Mouse (Mus musculus): ENCODE data around the gene Coro2b. TPM values are rescaled to one million over a fixed set of nuclear protein-coding genes. Genes with fewer than 3 reads are reported as not detected.

The Coro2b gene
- total and polyA plus RNA-seq, 2 experiments from 2014 or later: 31.6 to 53.2 TPM

GRCm38 (mm10) chr9:62540736-62541135 lies 3.9 kb upstream of the Coro2b start:
- Histone ChIP-seq H3K27me3 (ENCODE audit: insufficient read depth, low read length) (no peaks in the 10 kb centered on the region), H3K9ac (peak overlapping the region; percentile 22; the same call in 1 of the 2 replicates), H3K4me1 (ENCODE audit: insufficient read depth) (peaks cover 44% of the 10 kb centered on the region), H3K4me2 (ENCODE audit: low read depth) (peak overlapping the region; percentile 24; the same call in 1 of the 2 replicates), H3K36me3 (ENCODE audit: insufficient read depth) (no peaks in the 10 kb centered on the region), H3K9me3 (ENCODE audit: low read length) (no peaks in the 10 kb centered on the region), H3K27ac (ENCODE audit: low read depth, low read length) (peak overlapping the region; percentile 94), H3K4me3 (ENCODE audit: low read depth, low read length) (no peak overlapping the region)
- peak; percentile 93 for DNase-seq
- TF ChIP-seq CTCF (IDR thresholded peaks at IDR 0.05; ENCODE audit: low read depth): no peak
- 15% methylated on average over 10 of the region's 10 CpGs for WGBS
- peak; percentile 60 for ATAC-seq

GRCm38 (mm10) chr9:62540166-62540565 lies 3.3 kb upstream of the Coro2b start:
- Histone ChIP-seq H3K4me2 (ENCODE audit: low read depth) (peak overlapping the region; percentile 24; the same call in 1 of the 2 replicates), H3K4me1 (ENCODE audit: insufficient read depth) (peaks cover 49% of the 10 kb centered on the region), H3K9me3 (ENCODE audit: low read length) (no peaks in the 10 kb centered on the region), H3K27ac (ENCODE audit: low read depth, low read length) (peak overlapping the region; percentile 94), H3K4me3 (ENCODE audit: low read depth, low read length) (no peak overlapping the region), H3K36me3 (ENCODE audit: insufficient read depth) (no peaks in the 10 kb centered on the region), H3K9ac (no peak overlapping the region), H3K27me3 (ENCODE audit: insufficient read depth, low read length) (no peaks in the 10 kb centered on the region)
- WGBS: 74% methylated on average over 9 of the region's 9 CpGs
- ATAC-seq (no peak), DNase-seq (no peak)
- TF ChIP-seq CTCF (IDR thresholded peaks at IDR 0.05; ENCODE audit: low read depth): no peak

- Histone ChIP-seq H3K36me3 (ENCODE audit: insufficient read depth) (no peaks in the 10 kb centered on the region), H3K9ac (no peak overlapping the region), H3K27me3 (ENCODE audit: insufficient read depth, low read length) (no peaks in the 10 kb centered on the region), H3K4me2 (ENCODE audit: low read depth) (no peak overlapping the region), H3K27ac (ENCODE audit: low read depth, low read length) (peak overlapping the region; percentile 94; the same call in 1 of the 2 replicates), H3K4me1 (ENCODE audit: insufficient read depth) (peaks cover 49% of the 10 kb centered on the region), H3K9me3 (ENCODE audit: low read length) (no peaks in the 10 kb centered on the region), H3K4me3 (ENCODE audit: low read depth, low read length) (no peak overlapping the region)
- DNase-seq: no peak
- 57% methylated on average over 9 of the region's 9 CpGs for whole genome bisulfite sequencing
- no peak for ATAC-seq
- TF ChIP-seq CTCF (IDR thresholded peaks at IDR 0.05; ENCODE audit: low read depth): peak; percentile 44; the same call in 1 of the 2 replicates
Measured at GRCm38 (mm10) chr9:62539251-62539711, 2.4 kb upstream of the Coro2b start.

- Histone ChIP-seq H3K36me3 (ENCODE audit: insufficient read depth) (no peaks in the 10 kb centered on the region), H3K4me2 (ENCODE audit: low read depth) (0 out of 2 replicates have a peak overlapping the region, but pooled peaks have one; percentile 93), H3K4me1 (ENCODE audit: insufficient read depth) (peaks cover 56% of the 10 kb centered on the region), H3K27me3 (ENCODE audit: insufficient read depth, low read length) (no peaks in the 10 kb centered on the region), H3K9ac (no peak overlapping the region), H3K4me3 (ENCODE audit: low read depth, low read length) (no peak overlapping the region), H3K27ac (ENCODE audit: low read depth, low read length) (no peak overlapping the region; the same call in 1 of the 2 replicates), H3K9me3 (ENCODE audit: low read length) (no peaks in the 10 kb centered on the region)
- ATAC-seq (no peak), DNase-seq (no peak)
- WGBS: 69% methylated on average over 6 of the region's 6 CpGs
- no peak for TF ChIP-seq CTCF (IDR thresholded peaks at IDR 0.05; ENCODE audit: low read depth)
Measured at GRCm38 (mm10) chr9:62537941-62538340, 1.1 kb upstream of the Coro2b start.

- 7% methylated on average over 29 of the region's 29 CpGs for WGBS
Measured at GRCm38 (mm10) chr9:62536119-62536654, 657 bp downstream of the Coro2b start.

GRCm38 (mm10) chr9:62535566-62535965 lies 1.3 kb downstream of the Coro2b start:
- H3K27ac ChIP-seq (ENCODE audit: low read depth, low read length): peak overlapping the region; percentile 99
- H3K36me3 ChIP-seq (ENCODE audit: insufficient read depth): no peaks in the 10 kb centered on the region
- no peak for DNase-seq
- H3K27me3 ChIP-seq (ENCODE audit: insufficient read depth, low read length): no peaks in the 10 kb centered on the region
- peak overlapping the region; percentile 72 for H3K4me3 ChIP-seq (ENCODE audit: low read depth, low read length)
- H3K4me1 ChIP-seq (ENCODE audit: insufficient read depth): peaks cover 57% of the 10 kb centered on the region
- TF ChIP-seq CTCF (IDR thresholded peaks at IDR 0.05; ENCODE audit: low read depth): no peak
- 53% methylated on average over 8 of the region's 8 CpGs for WGBS
- no peaks in the 10 kb centered on the region for H3K9me3 ChIP-seq (ENCODE audit: low read length)
- ATAC-seq: no peak
- H3K9ac ChIP-seq: peak overlapping the region; percentile 98
- peak overlapping the region; percentile 93 for H3K4me2 ChIP-seq (ENCODE audit: low read depth)

More at GRCm38 (mm10) chr9:62536119-62536654, 657 bp downstream of the Coro2b start:
- Histone ChIP-seq H3K27ac (ENCODE audit: low read depth, low read length) (peak overlapping the region; percentile 99), H3K9ac (peak overlapping the region; percentile 98), H3K4me3 (ENCODE audit: low read depth, low read length) (peak overlapping the region; percentile 72), H3K27me3 (ENCODE audit: insufficient read depth, low read length) (no peaks in the 10 kb centered on the region), H3K4me2 (ENCODE audit: low read depth) (peak overlapping the region; percentile 93), H3K9me3 (ENCODE audit: low read length) (no peaks in the 10 kb centered on the region), H3K4me1 (ENCODE audit: insufficient read depth) (peaks cover 62% of the 10 kb centered on the region), H3K36me3 (ENCODE audit: insufficient read depth) (no peaks in the 10 kb centered on the region)
- peak; percentile 83 for DNase-seq
- peak; percentile 57 for TF ChIP-seq CTCF (IDR thresholded peaks at IDR 0.05; ENCODE audit: low read depth)
- ATAC-seq: peak; percentile 52

GRCm38 (mm10) chr9:62534691-62535090 lies 2.2 kb downstream of the Coro2b start:
- ATAC-seq (no peak), DNase-seq (no peak)
- Histone ChIP-seq H3K36me3 (ENCODE audit: insufficient read depth) (no peaks in the 10 kb centered on the region), H3K4me2 (ENCODE audit: low read depth) (peak overlapping the region; percentile 93), H3K9me3 (ENCODE audit: low read length) (no peaks in the 10 kb centered on the region), H3K27me3 (ENCODE audit: insufficient read depth, low read length) (no peaks in the 10 kb centered on the region), H3K27ac (ENCODE audit: low read depth, low read length) (no peak overlapping the region), H3K4me3 (ENCODE audit: low read depth, low read length) (peak overlapping the region; percentile 72; the same call in 1 of the 2 replicates), H3K9ac (peak overlapping the region; percentile 98; the same call in 1 of the 2 replicates), H3K4me1 (ENCODE audit: insufficient read depth) (peaks cover 52% of the 10 kb centered on the region)
- WGBS: 78% methylated on average over 7 of the region's 7 CpGs
- TF ChIP-seq CTCF (IDR thresholded peaks at IDR 0.05; ENCODE audit: low read depth): no peak

Measured in forebrain, postnatal 0 days (tissue).